Mouse (Mus musculus) 416B (cell line): ENCODE data around the gene Hsd11b1.
A peak's percentile ranks its signal among the peaks of the same experiment; 100 is the strongest.
"Not testable (repeated sequence)": the region's sequence is repeated elsewhere in the genome, so short reads cannot be mapped to it uniquely, and the experiment has no call there.

Experiments used
- DNase-seq: peaks from one replicate; pipeline ENCODE4 v3.0.0; 2011; ENCODE audit warnings: low read depth

The Hsd11b1 gene

GRCm38 (mm10) chr1:193263955-193264598, at the start of gene Hsd11b1:
Gene Hsd11b1 (minus strand): TSS chr1:193264075.
- DNase-seq = peak; percentile 78

- no peak for DNase-seq
These were observed 47.7 kb upstream of the Hsd11b1 start for GRCm38 (mm10) chr1:193311596-193311995.

- DNase-seq = no peak
These were observed 46.7 kb upstream of the Hsd11b1 start for GRCm38 (mm10) chr1:193310519-193311085.

- DNase-seq = no peak
These were observed 46.1 kb upstream of the Hsd11b1 start for GRCm38 (mm10) chr1:193309785-193310518.

GRCm38 (mm10) chr1:193306832-193307231, 43.0 kb upstream of the Hsd11b1 start:
- DNase-seq = no peak

GRCm38 (mm10) chr1:193305386-193305785, 41.5 kb upstream of the Hsd11b1 start:
- no peak for DNase-seq

- DNase-seq = no peak
These were observed 39.2 kb upstream of the Hsd11b1 start for GRCm38 (mm10) chr1:193303096-193303495.

- DNase-seq = no peak
These were observed 38.2 kb upstream of the Hsd11b1 start for GRCm38 (mm10) chr1:193302093-193302405.

GRCm38 (mm10) chr1:193301216-193302092, 37.6 kb upstream of the Hsd11b1 start:
- DNase-seq = no peak

GRCm38 (mm10) chr1:193299995-193300394, 36.1 kb upstream of the Hsd11b1 start:
- no peak for DNase-seq

- peak; percentile 38 for DNase-seq
These were observed 34.4 kb upstream of the Hsd11b1 start for GRCm38 (mm10) chr1:193298141-193298765.

GRCm38 (mm10) chr1:193295920-193296319, 32.0 kb upstream of the Hsd11b1 start:
- DNase-seq = no peak

- no peak for DNase-seq
These were observed 30.1 kb upstream of the Hsd11b1 start for GRCm38 (mm10) chr1:193293926-193294325.

- DNase-seq = no peak
These were observed 29.2 kb upstream of the Hsd11b1 start for GRCm38 (mm10) chr1:193293039-193293438.

GRCm38 (mm10) chr1:193290686-193291085, 26.8 kb upstream of the Hsd11b1 start:
- DNase-seq = no peak

- no peak for DNase-seq
These were observed 26.0 kb upstream of the Hsd11b1 start for GRCm38 (mm10) chr1:193289914-193290313.

- no peak for DNase-seq
These were observed 25.2 kb upstream of the Hsd11b1 start for GRCm38 (mm10) chr1:193289076-193289475.

- DNase-seq = no peak
These were observed 23.7 kb upstream of the Hsd11b1 start for GRCm38 (mm10) chr1:193287578-193287977.

- DNase-seq = not testable (repeated sequence)
These were observed 22.0 kb upstream of the Hsd11b1 start for GRCm38 (mm10) chr1:193285766-193286325.

GRCm38 (mm10) chr1:193284228-193284779, 20.4 kb upstream of the Hsd11b1 start:
- no peak for DNase-seq

- no peak for DNase-seq
These were observed 17.5 kb upstream of the Hsd11b1 start for GRCm38 (mm10) chr1:193281344-193281743.
